Mouse (Mus musculus): Measurements from ENCODE around the gene Kpnb1.

The Kpnb1 gene

GRCm38 (mm10) chr11:97185704-97186614 is 1.7 kb downstream of the Kpnb1 start:
- DNase-seq, result no peak

GRCm38 (mm10) chr11:97184875-97185274 is 2.8 kb downstream of the Kpnb1 start:
- no peak for DNase-seq

- no peak for DNase-seq
Observed at GRCm38 (mm10) chr11:97182446-97182845, 5.2 kb downstream of the Kpnb1 start.

- DNase-seq, result no peak
Observed at GRCm38 (mm10) chr11:97181061-97181460, 6.6 kb downstream of the Kpnb1 start.

GRCm38 (mm10) chr11:97178198-97178597 is 9.5 kb downstream of the Kpnb1 start:
- DNase-seq, result no peak

- peak; percentile 75 for DNase-seq
Observed at GRCm38 (mm10) chr11:97176851-97177250, 10.8 kb downstream of the Kpnb1 start.

- DNase-seq, result no peak
Observed at GRCm38 (mm10) chr11:97175499-97175898, 12.2 kb downstream of the Kpnb1 start.

GRCm38 (mm10) chr11:97160341-97160740 is 27.3 kb downstream of the Kpnb1 start:
- no peak for DNase-seq

- no peak for DNase-seq
Observed at GRCm38 (mm10) chr11:97156999-97157398, 30.7 kb downstream of the Kpnb1 start.

GRCm38 (mm10) chr11:97152662-97153287 is 34.9 kb downstream of the Kpnb1 start:
- peak; percentile 56 for DNase-seq

- peak; percentile 53 for DNase-seq
Observed at GRCm38 (mm10) chr11:97152023-97152426, 35.7 kb downstream of the Kpnb1 start.

- DNase-seq, result peak; percentile 68
Observed at GRCm38 (mm10) chr11:97151343-97151801, 36.3 kb downstream of the Kpnb1 start, which contains the start of gene Tbkbp1. Gene Tbkbp1 (minus strand): TSS chr11:97151495.

- peak; percentile 92 for DNase-seq
Observed at GRCm38 (mm10) chr11:97150411-97151330, 37.0 kb downstream of the Kpnb1 start.

GRCm38 (mm10) chr11:97149995-97150410 is 37.7 kb downstream of the Kpnb1 start:
- peak; percentile 62 for DNase-seq

GRCm38 (mm10) chr11:97149026-97149425 is 38.7 kb downstream of the Kpnb1 start:
- DNase-seq, result no peak

- DNase-seq, result no peak
Observed at GRCm38 (mm10) chr11:97148591-97148990, 39.1 kb downstream of the Kpnb1 start.

- DNase-seq, result no peak
Observed at GRCm38 (mm10) chr11:97147333-97147732, 40.3 kb downstream of the Kpnb1 start.

- peak; percentile 73 for DNase-seq
Observed at GRCm38 (mm10) chr11:97146724-97147123, 41.0 kb downstream of the Kpnb1 start.

GRCm38 (mm10) chr11:97145951-97146350 is 41.7 kb downstream of the Kpnb1 start:
- DNase-seq, result no peak

GRCm38 (mm10) chr11:97145320-97145719 is 42.4 kb downstream of the Kpnb1 start:
- no peak for DNase-seq

GRCm38 (mm10) chr11:97143196-97143900 is 44.3 kb downstream of the Kpnb1 start:
- no peak for DNase-seq

- DNase-seq, result no peak
Observed at GRCm38 (mm10) chr11:97142159-97142608, 45.5 kb downstream of the Kpnb1 start.

All from embryo, embryonic 11 days (tissue).